Mouse (Mus musculus) heart, embryonic 10.5 days (tissue): ENCODE results near the gene Arhgdia. TPM values are rescaled to one million over a fixed set of nuclear protein-coding genes. Genes with fewer than 3 reads are reported as not detected.
A peak's percentile ranks its signal among the peaks of the same experiment; 100 is the strongest.
"Not testable (repeated sequence)": the region's sequence is repeated elsewhere in the genome, so short reads cannot be mapped to it uniquely, and the experiment has no call there.

Source experiments
- DNase-seq: peaks from one replicate; pipeline ENCODE4 v3.0.0-alpha.2; 2017; ENCODE audit warnings: low spot score
- H3K27ac ChIP-seq: fragments of 300-500 bp; sonication (generic); 2 replicates; pipeline ENCODE4 v1.5.1; 2016; ENCODE audit warnings: mild to moderate bottlenecking
- H3K27me3 ChIP-seq: fragments of 300-500 bp; sonication (generic); 2 replicates; pipeline ENCODE4 v1.6.1; 2016; ENCODE audit warnings: mild to moderate bottlenecking; ENCODE audit not compliant: poor library complexity, insufficient read depth, severe bottlenecking
- H3K36me3 ChIP-seq: fragments of 300-500 bp; sonication (generic); 2 replicates; pipeline ENCODE4 v1.6.1; 2016; ENCODE audit warnings: mild to moderate bottlenecking, moderate library complexity
- H3K4me1 ChIP-seq: fragments of 300-500 bp; sonication (generic); 2 replicates; pipeline ENCODE4 v1.6.1; 2016; ENCODE audit warnings: mild to moderate bottlenecking
- H3K4me3 ChIP-seq: fragments of 300-500 bp; sonication (generic); 2 replicates; pipeline ENCODE4 v1.5.1; 2016; ENCODE audit warnings: mild to moderate bottlenecking, moderate library complexity
- H3K9me3 ChIP-seq: fragments of 300-500 bp; sonication (generic); 2 replicates; pipeline ENCODE4 v1.6.1; 2016; ENCODE audit warnings: mild to moderate bottlenecking, moderate library complexity
- WGBS: fragments of 180-500 bp; shearing (Covaris S2); methylation state at CpG from one replicate; pipeline ENCODE4 v1.1.7; 2016; 5-methylcytosine and 5-hydroxymethylcytosine counted together
- polyA plus RNA-seq: library from polyadenylated mRNA; unstranded; fragments of >200 nt; fragmentation: Nextera tagmentation; extraction: Ambion mirVana; gene quantifications from 2 replicates; pipeline ENCODE4 v1.2.1, GENCODE M21; 2016

Arhgdia gene
- polyA plus RNA-seq, 1 experiment from 2014 or later: 673 TPM

GRCm38 (mm10) chr11:120573585-120574277 lies 7.7 kb downstream of the Arhgdia start:
- Histone ChIP-seq H3K9me3 (no peaks in the 10 kb centered on the region), H3K27ac (peak overlapping the region; percentile 97), H3K36me3 (peaks cover 50% of the 10 kb centered on the region), H3K4me1 (peaks cover 29% of the 10 kb centered on the region), H3K27me3 (no peaks in the 10 kb centered on the region), H3K4me3 (peak overlapping the region; percentile 99)
- DNase-seq: no peak
- under 1% methylated on average over 23 of the region's 23 CpGs for WGBS

- peaks cover 24% of the 10 kb centered on the region for H3K4me1 ChIP-seq
- peaks cover 50% of the 10 kb centered on the region for H3K36me3 ChIP-seq
- under 1% methylated on average over 94 of the region's 94 CpGs for WGBS
- H3K27ac ChIP-seq: peak within 1 kb of the TSS; percentile 97
- H3K4me3 ChIP-seq: peak within 1 kb of the TSS; percentile 99
- peak; percentile 100 for DNase-seq
- no peaks in the 10 kb centered on the region for H3K27me3 ChIP-seq
- H3K9me3 ChIP-seq: no peaks in the 10 kb centered on the region
Observed at GRCm38 (mm10) chr11:120572752-120573584, 8.5 kb downstream of the Arhgdia start, which contains the start of gene P4hb. P4hb (minus strand) TSS chr11:120573253.

- H3K27me3 ChIP-seq: no peaks in the 10 kb centered on the region
- H3K4me3 ChIP-seq: peak overlapping the region; percentile 99
- DNase-seq: no peak
- no peaks in the 10 kb centered on the region for H3K9me3 ChIP-seq
- peaks cover 50% of the 10 kb centered on the region for H3K36me3 ChIP-seq
- peaks cover 24% of the 10 kb centered on the region for H3K4me1 ChIP-seq
- H3K27ac ChIP-seq: peak overlapping the region; percentile 97
- WGBS: under 1% methylated on average over 24 of the region's 24 CpGs
Observed at GRCm38 (mm10) chr11:120572417-120572751, 9.0 kb downstream of the Arhgdia start.

GRCm38 (mm10) chr11:120571754-120572416 lies 9.5 kb downstream of the Arhgdia start:
- DNase-seq: no peak
- Histone ChIP-seq H3K36me3 (peaks cover 50% of the 10 kb centered on the region), H3K4me1 (peaks cover 24% of the 10 kb centered on the region), H3K4me3 (peak overlapping the region; percentile 99), H3K27ac (peak overlapping the region; percentile 97), H3K9me3 (no peaks in the 10 kb centered on the region), H3K27me3 (no peaks in the 10 kb centered on the region)
- WGBS: 8% methylated on average over 11 of the region's 11 CpGs

- no peaks in the 10 kb centered on the region for H3K27me3 ChIP-seq
- H3K36me3 ChIP-seq: peaks cover 51% of the 10 kb centered on the region
- no peaks in the 10 kb centered on the region for H3K9me3 ChIP-seq
- no peak for DNase-seq
- peaks cover 24% of the 10 kb centered on the region for H3K4me1 ChIP-seq
- peak overlapping the region; percentile 97; the same call in 1 of the 2 replicates for H3K27ac ChIP-seq
- 34% methylated on average over 3 of the region's 3 CpGs for WGBS
- H3K4me3 ChIP-seq: peak overlapping the region; percentile 99
Observed at GRCm38 (mm10) chr11:120571122-120571521, 10.3 kb downstream of the Arhgdia start.

GRCm38 (mm10) chr11:120568324-120568723 lies 13.1 kb downstream of the Arhgdia start:
- Histone ChIP-seq H3K27me3 (no peaks in the 10 kb centered on the region), H3K36me3 (peaks cover 79% of the 10 kb centered on the region), H3K4me3 (no peak overlapping the region), H3K9me3 (no peaks in the 10 kb centered on the region), H3K27ac (no peak overlapping the region), H3K4me1 (peaks cover 14% of the 10 kb centered on the region)
- no peak for DNase-seq
- WGBS: 95% methylated on average over 6 of the region's 6 CpGs

- Histone ChIP-seq H3K4me3 (no peak overlapping the region), H3K4me1 (no peaks in the 10 kb centered on the region), H3K27ac (no peak overlapping the region), H3K36me3 (peaks cover 97% of the 10 kb centered on the region), H3K27me3 (no peaks in the 10 kb centered on the region), H3K9me3 (no peaks in the 10 kb centered on the region)
- 84% methylated on average over 9 of the region's 9 CpGs for WGBS
- no peak for DNase-seq
Observed at GRCm38 (mm10) chr11:120565114-120565513, 16.3 kb downstream of the Arhgdia start.

GRCm38 (mm10) chr11:120562949-120563348 lies 18.5 kb downstream of the Arhgdia start:
- H3K27ac ChIP-seq: no peak overlapping the region
- no peaks in the 10 kb centered on the region for H3K4me1 ChIP-seq
- no peak for DNase-seq
- peaks cover 93% of the 10 kb centered on the region for H3K36me3 ChIP-seq
- H3K4me3 ChIP-seq: no peak overlapping the region
- WGBS: 93% methylated on average over 13 of the region's 13 CpGs
- H3K27me3 ChIP-seq: no peaks in the 10 kb centered on the region
- H3K9me3 ChIP-seq: no peaks in the 10 kb centered on the region

- WGBS: 94% methylated on average over 13 of the region's 13 CpGs
- Histone ChIP-seq H3K36me3 (peaks cover 75% of the 10 kb centered on the region), H3K4me3 (no peak overlapping the region), H3K9me3 (no peaks in the 10 kb centered on the region), H3K4me1 (no peaks in the 10 kb centered on the region), H3K27me3 (no peaks in the 10 kb centered on the region), H3K27ac (no peak overlapping the region)
- peak; percentile 70 for DNase-seq
Observed at GRCm38 (mm10) chr11:120560952-120561728, 20.3 kb downstream of the Arhgdia start.

- WGBS: 88% methylated on average over 6 of the region's 6 CpGs
- not testable (repeated sequence) for H3K4me3 ChIP-seq, H3K27me3 ChIP-seq, H3K27ac ChIP-seq, H3K9me3 ChIP-seq, DNase-seq
- Histone ChIP-seq H3K36me3 (peaks cover 52% of the 10 kb centered on the region), H3K4me1 (peaks cover 12% of the 10 kb centered on the region)
Observed at GRCm38 (mm10) chr11:120558843-120559242, 22.6 kb downstream of the Arhgdia start.

- no peak for DNase-seq
- no peaks in the 10 kb centered on the region for H3K9me3 ChIP-seq
- H3K4me3 ChIP-seq: 0 out of 2 replicates have a peak overlapping the region, but pooled peaks have one; percentile 9
- peaks cover 19% of the 10 kb centered on the region for H3K4me1 ChIP-seq
- 69% methylated on average over 2 of the region's 2 CpGs for WGBS
- H3K36me3 ChIP-seq: peaks cover 17% of the 10 kb centered on the region
- peak overlapping the region; percentile 49; the same call in 1 of the 2 replicates for H3K27ac ChIP-seq
- peaks cover 3% of the 10 kb centered on the region; the same call in 1 of the 2 replicates for H3K27me3 ChIP-seq
Observed at GRCm38 (mm10) chr11:120555260-120555659, 26.2 kb downstream of the Arhgdia start.

- peak overlapping the region; percentile 49 for H3K27ac ChIP-seq
- WGBS: 33% methylated on average over 7 of the region's 7 CpGs
- DNase-seq: no peak
Observed at GRCm38 (mm10) chr11:120554834-120555233, 26.6 kb downstream of the Arhgdia start.

More at GRCm38 (mm10) chr11:120554834-120555233, 26.6 kb downstream of the Arhgdia start:
- peaks cover 3% of the 10 kb centered on the region; the same call in 1 of the 2 replicates for H3K27me3 ChIP-seq
- H3K4me3 ChIP-seq: 0 out of 2 replicates have a peak overlapping the region, but pooled peaks have one; percentile 9
- H3K4me1 ChIP-seq: peaks cover 24% of the 10 kb centered on the region
- peaks cover 12% of the 10 kb centered on the region for H3K36me3 ChIP-seq
- no peaks in the 10 kb centered on the region for H3K9me3 ChIP-seq
